Mouse (Mus musculus) telencephalon, adult 2 months (tissue): ENCODE data around the gene Trmo.
A peak's percentile ranks its signal among the peaks of the same experiment; 100 is the strongest.

Source experiments
- DNase-seq: peaks from one replicate; pipeline ENCODE4 v3.0.0-alpha.2; 2011; ENCODE audit warnings: low read depth, low spot score

The Trmo gene

GRCm38 (mm10) chr4:46389013-46389611 is at the start of gene Trmo:
Gene Trmo, minus strand, starts transcription at chr4:46389437.
- peak; percentile 98 for DNase-seq

GRCm38 (mm10) chr4:46432339-46433036 is 43.3 kb upstream of the Trmo start:
- no peak for DNase-seq

- peak; percentile 43 for DNase-seq
Observed at GRCm38 (mm10) chr4:46428903-46429499, 39.8 kb upstream of the Trmo start.

GRCm38 (mm10) chr4:46422625-46423024 is 33.4 kb upstream of the Trmo start:
- no peak for DNase-seq

- no peak for DNase-seq
Observed at GRCm38 (mm10) chr4:46418851-46419250, 29.6 kb upstream of the Trmo start.

GRCm38 (mm10) chr4:46417491-46417890 is 28.3 kb upstream of the Trmo start:
- DNase-seq = no peak

- DNase-seq = no peak
Observed at GRCm38 (mm10) chr4:46413406-46413805, 24.2 kb upstream of the Trmo start, which contains the start of gene Hemgn. Gene Hemgn, minus strand, starts transcription at chr4:46413506.

- DNase-seq = no peak
Observed at GRCm38 (mm10) chr4:46412113-46412512, 22.9 kb upstream of the Trmo start.

GRCm38 (mm10) chr4:46411489-46411888 is 22.3 kb upstream of the Trmo start:
- no peak for DNase-seq

- no peak for DNase-seq
Observed at GRCm38 (mm10) chr4:46410677-46411076, 21.4 kb upstream of the Trmo start.

- no peak for DNase-seq
Observed at GRCm38 (mm10) chr4:46406966-46407703, 17.9 kb upstream of the Trmo start.

GRCm38 (mm10) chr4:46404042-46404795 is 15.0 kb upstream of the Trmo start:
- DNase-seq = no peak

GRCm38 (mm10) chr4:46398839-46399238 is 9.6 kb upstream of the Trmo start:
- DNase-seq = no peak

- DNase-seq = no peak
Observed at GRCm38 (mm10) chr4:46395736-46396135, 6.5 kb upstream of the Trmo start.

- DNase-seq = no peak
Observed at GRCm38 (mm10) chr4:46394388-46394787, 5.2 kb upstream of the Trmo start.

- peak; percentile 38 for DNase-seq
Observed at GRCm38 (mm10) chr4:46390390-46390970, 1.2 kb upstream of the Trmo start.

GRCm38 (mm10) chr4:46389612-46390341 is 540 bp upstream of the Trmo start:
- peak; percentile 35 for DNase-seq

GRCm38 (mm10) chr4:46388556-46388955 is 681 bp downstream of the Trmo start:
- DNase-seq = no peak

GRCm38 (mm10) chr4:46374869-46375368 is 14.3 kb downstream of the Trmo start:
- DNase-seq = peak; percentile 55

- no peak for DNase-seq
Observed at GRCm38 (mm10) chr4:46374455-46374854, 14.8 kb downstream of the Trmo start.
